Mouse (Mus musculus): Measurements from ENCODE around the gene Stoml2. TPM values are rescaled to one million over a fixed set of nuclear protein-coding genes. Genes with fewer than 3 reads are reported as not detected.
A peak's percentile ranks its signal among the peaks of the same experiment; 100 is the strongest.

Stoml2 gene
- polyA plus RNA-seq, 1 experiment from 2014 or later, result 119 TPM

- peaks cover 38% of the 10 kb centered on the region for H3K36me3 ChIP-seq (ENCODE audit: control insufficient read depth, insufficient read depth)
- WGBS, result 93% methylated on average over 1 of the region's 1 CpGs
- no peak overlapping the region for H3K4me3 ChIP-seq (ENCODE audit: low read depth, low read length)
- TF ChIP-seq CTCF (IDR thresholded peaks at IDR 0.05; ENCODE audit: low read depth), result no peak
- H3K9ac ChIP-seq (ENCODE audit: low read depth, low read length), result no peak overlapping the region
- H3K9me3 ChIP-seq (ENCODE audit: control insufficient read depth), result no peaks in the 10 kb centered on the region
- H3K27me3 ChIP-seq (replicated peaks; ENCODE audit: control insufficient read depth, insufficient read depth, low read length), result no peaks in the 10 kb centered on the region
- H3K4me1 ChIP-seq (replicated peaks; ENCODE audit: control insufficient read depth, insufficient read depth, low read length), result 0 out of 2 replicates have a peak, but pooled peaks cover 3% of the 10 kb centered on the region
- no peak for ATAC-seq
- H3K27ac ChIP-seq (ENCODE audit: low read depth, low read length), result no peak overlapping the region
- no peak overlapping the region for H3K4me2 ChIP-seq (replicated peaks; ENCODE audit: low read depth)
Measured at GRCm38 (mm10) chr4:43032501-43032900, 991 bp upstream of the Stoml2 start.

- H3K27me3 ChIP-seq (replicated peaks; ENCODE audit: control insufficient read depth, insufficient read depth, low read length), result no peaks in the 10 kb centered on the region
- peak; percentile 56 for ATAC-seq
- H3K36me3 ChIP-seq (ENCODE audit: control insufficient read depth, insufficient read depth), result peaks cover 32% of the 10 kb centered on the region
- no peaks in the 10 kb centered on the region for H3K9me3 ChIP-seq (ENCODE audit: control insufficient read depth)
- peak overlapping the region; percentile 90 for H3K9ac ChIP-seq (ENCODE audit: low read depth, low read length)
- H3K27ac ChIP-seq (ENCODE audit: low read depth, low read length), result peak overlapping the region; percentile 82
- peak overlapping the region; percentile 76 for H3K4me3 ChIP-seq (ENCODE audit: low read depth, low read length)
- WGBS, result under 1% methylated on average over 28 of the region's 28 CpGs
- H3K4me2 ChIP-seq (replicated peaks; ENCODE audit: low read depth), result peak overlapping the region; percentile 84
- no peak for TF ChIP-seq CTCF (IDR thresholded peaks at IDR 0.05; ENCODE audit: low read depth)
- 0 out of 2 replicates have a peak, but pooled peaks cover 3% of the 10 kb centered on the region for H3K4me1 ChIP-seq (replicated peaks; ENCODE audit: control insufficient read depth, insufficient read depth, low read length)
Measured at GRCm38 (mm10) chr4:43030780-43031230, 705 bp downstream of the Stoml2 start.

- 0 out of 2 replicates have a peak, but pooled peaks cover 3% of the 10 kb centered on the region for H3K4me1 ChIP-seq (replicated peaks; ENCODE audit: control insufficient read depth, insufficient read depth, low read length)
- H3K4me3 ChIP-seq (ENCODE audit: low read depth, low read length), result peak overlapping the region; percentile 76
- peaks cover 27% of the 10 kb centered on the region for H3K36me3 ChIP-seq (ENCODE audit: control insufficient read depth, insufficient read depth)
- TF ChIP-seq CTCF (IDR thresholded peaks at IDR 0.05; ENCODE audit: low read depth), result no peak
- no peaks in the 10 kb centered on the region for H3K9me3 ChIP-seq (ENCODE audit: control insufficient read depth)
- peak overlapping the region; percentile 82; the same call in 1 of the 2 replicates for H3K27ac ChIP-seq (ENCODE audit: low read depth, low read length)
- H3K27me3 ChIP-seq (replicated peaks; ENCODE audit: control insufficient read depth, insufficient read depth, low read length), result no peaks in the 10 kb centered on the region
- no peak for ATAC-seq
- peak overlapping the region; percentile 84 for H3K4me2 ChIP-seq (replicated peaks; ENCODE audit: low read depth)
- peak overlapping the region; percentile 90 for H3K9ac ChIP-seq (ENCODE audit: low read depth, low read length)
- 50% methylated on average over 9 of the region's 9 CpGs for WGBS
Measured at GRCm38 (mm10) chr4:43030352-43030751, 1.2 kb downstream of the Stoml2 start.

- no peak for TF ChIP-seq CTCF (IDR thresholded peaks at IDR 0.05; ENCODE audit: low read depth)
Measured at GRCm38 (mm10) chr4:43029749-43030148, 1.8 kb downstream of the Stoml2 start.

GRCm38 (mm10) chr4:43029121-43029520, 2.4 kb downstream of the Stoml2 start:
- no peak for ATAC-seq
- no peak overlapping the region for H3K9ac ChIP-seq (ENCODE audit: low read depth, low read length)
- 90% methylated on average over 7 of the region's 7 CpGs for WGBS
- H3K9me3 ChIP-seq (ENCODE audit: control insufficient read depth), result no peaks in the 10 kb centered on the region
- no peaks in the 10 kb centered on the region for H3K27me3 ChIP-seq (replicated peaks; ENCODE audit: control insufficient read depth, insufficient read depth, low read length)
- H3K4me2 ChIP-seq (replicated peaks; ENCODE audit: low read depth), result no peak overlapping the region
- no peak for TF ChIP-seq CTCF (IDR thresholded peaks at IDR 0.05; ENCODE audit: low read depth)
- H3K27ac ChIP-seq (ENCODE audit: low read depth, low read length), result no peak overlapping the region
- 0 out of 2 replicates have a peak, but pooled peaks cover 7% of the 10 kb centered on the region for H3K4me1 ChIP-seq (replicated peaks; ENCODE audit: control insufficient read depth, insufficient read depth, low read length)
- peaks cover 21% of the 10 kb centered on the region for H3K36me3 ChIP-seq (ENCODE audit: control insufficient read depth, insufficient read depth)
- no peak overlapping the region for H3K4me3 ChIP-seq (ENCODE audit: low read depth, low read length)

More at GRCm38 (mm10) chr4:43029749-43030148, 1.8 kb downstream of the Stoml2 start:
- H3K9me3 ChIP-seq (ENCODE audit: control insufficient read depth), result no peaks in the 10 kb centered on the region
- no peak overlapping the region for H3K4me3 ChIP-seq (ENCODE audit: low read depth, low read length)
- H3K9ac ChIP-seq (ENCODE audit: low read depth, low read length), result no peak overlapping the region
- no peak overlapping the region for H3K27ac ChIP-seq (ENCODE audit: low read depth, low read length)
- no peaks in the 10 kb centered on the region for H3K27me3 ChIP-seq (replicated peaks; ENCODE audit: control insufficient read depth, insufficient read depth, low read length)
- H3K36me3 ChIP-seq (ENCODE audit: control insufficient read depth, insufficient read depth), result peaks cover 26% of the 10 kb centered on the region
- no peak for ATAC-seq
- 0 out of 2 replicates have a peak, but pooled peaks cover 5% of the 10 kb centered on the region for H3K4me1 ChIP-seq (replicated peaks; ENCODE audit: control insufficient read depth, insufficient read depth, low read length)
- peak overlapping the region; percentile 84; the same call in 1 of the 2 replicates for H3K4me2 ChIP-seq (replicated peaks; ENCODE audit: low read depth)
- 91% methylated on average over 9 of the region's 9 CpGs for WGBS

GRCm38 (mm10) chr4:43025084-43025960, 6.2 kb downstream of the Stoml2 start, which contains the start of gene Pigo:
Pigo (minus strand) TSS chr4:43025819.
- no peaks in the 10 kb centered on the region for H3K9me3 ChIP-seq (ENCODE audit: control insufficient read depth)
- H3K27ac ChIP-seq (ENCODE audit: low read depth, low read length), result peak within 1 kb of the TSS; percentile 90
- H3K27me3 ChIP-seq (replicated peaks; ENCODE audit: control insufficient read depth, insufficient read depth, low read length), result no peaks in the 10 kb centered on the region
- H3K9ac ChIP-seq (ENCODE audit: low read depth, low read length), result peak within 1 kb of the TSS; percentile 41
- H3K4me3 ChIP-seq (ENCODE audit: low read depth, low read length), result peak within 1 kb of the TSS; percentile 61
- H3K4me2 ChIP-seq (replicated peaks; ENCODE audit: low read depth), result peak within 1 kb of the TSS; percentile 68
- peak; percentile 94 for ATAC-seq
- peaks cover 45% of the 10 kb centered on the region for H3K36me3 ChIP-seq (ENCODE audit: control insufficient read depth, insufficient read depth)
- TF ChIP-seq CTCF (IDR thresholded peaks at IDR 0.05; ENCODE audit: low read depth), result peak; percentile 87
- 6% methylated on average over 42 of the region's 42 CpGs for WGBS
- H3K4me1 ChIP-seq (replicated peaks; ENCODE audit: control insufficient read depth, insufficient read depth, low read length), result 0 out of 2 replicates have a peak, but pooled peaks cover 5% of the 10 kb centered on the region

All from intestine, postnatal 0 days (tissue).